Mouse (Mus musculus) thymus, adult 2 months (tissue): ENCODE data around the gene Aldh1a1. TPM values are rescaled to one million over a fixed set of nuclear protein-coding genes. Genes with fewer than 3 reads are reported as not detected.

Experiments used
- DNase-seq: peaks from one replicate; pipeline ENCODE4 v3.0.0; 2021
- H3K27ac ChIP-seq: fragments of 200-500 bp; 2 replicates; pipeline ENCODE4 v1.5.1; 2012; ENCODE audit warnings: low read length, control low read depth; ENCODE audit not compliant: control insufficient read depth, insufficient read depth
- H3K27me3 ChIP-seq: fragments of 200-500 bp; 2 replicates; pipeline ENCODE4 v1.6.1; 2012; ENCODE audit warnings: mild to moderate bottlenecking, low read length, moderate library complexity, mixed read lengths; ENCODE audit not compliant: control insufficient read depth, insufficient read depth
- H3K36me3 ChIP-seq: fragments of 200-500 bp; 2 replicates; pipeline ENCODE4 v1.6.1; 2012; ENCODE audit warnings: mild to moderate bottlenecking, low read length, moderate library complexity; ENCODE audit not compliant: control insufficient read depth, insufficient read depth
- H3K4me1 ChIP-seq: fragments of 200-500 bp; replicated peaks from 2 replicates; pipeline ENCODE4 v1.6.1; 2012; ENCODE audit warnings: low read length; ENCODE audit not compliant: control insufficient read depth, insufficient read depth
- H3K4me3 ChIP-seq: fragments of 200-500 bp; 2 replicates; pipeline ENCODE4 v1.5.1; 2012; ENCODE audit warnings: mild to moderate bottlenecking, low read length, control low read depth, moderate library complexity; ENCODE audit not compliant: control insufficient read depth, insufficient read depth
- CTCF ChIP-seq: fragments of 200-500 bp; IDR thresholded peaks from 2 replicates; pipeline ENCODE4 v1.5.1; 2012; ENCODE audit warnings: mild to moderate bottlenecking, control low read depth, low read length, moderate library complexity, borderline replicate concordance; ENCODE audit not compliant: control insufficient read depth, poor library complexity, insufficient read depth; ENCODE audit errors: extremely low read depth
- POLR2A ChIP-seq: fragments of 200-500 bp; IDR thresholded peaks from 2 replicates; pipeline ENCODE4 v1.6.1; 2012; ENCODE audit warnings: mild to moderate bottlenecking, low read length, control low read depth, moderate library complexity; ENCODE audit not compliant: control insufficient read depth, poor library complexity, insufficient read depth; ENCODE audit errors: extremely low read depth
- WGBS: fragments of 180-500 bp; shearing (Covaris S2); methylation state at CpG from one replicate; pipeline ENCODE4 v1.1.7; 2018; 5-methylcytosine and 5-hydroxymethylcytosine counted together
- polyA plus RNA-seq: library from polyadenylated mRNA; depleted of rRNA; stranded (reverse); fragments of >200 nt; gene quantifications from 2 replicates; pipeline ENCODE4 v1.2.3, GENCODE M21; 2012

Aldh1a1 gene
- polyA plus RNA-seq, 1 experiment = 2.6 TPM

- no peak overlapping the region for H3K27ac ChIP-seq
- H3K27me3 ChIP-seq = no peaks in the 10 kb centered on the region
- TF ChIP-seq CTCF = no peak
- TF ChIP-seq POLR2A = no peak
- H3K4me3 ChIP-seq = no peak overlapping the region
- H3K36me3 ChIP-seq = no peaks in the 10 kb centered on the region
- WGBS = 97% methylated on average over 3 of the region's 3 CpGs
- H3K4me1 ChIP-seq = no peaks in the 10 kb centered on the region
- no peak for DNase-seq
Observed at GRCm38 (mm10) chr19:20547025-20547424, 54.5 kb downstream of the Aldh1a1 start.

- H3K36me3 ChIP-seq = no peaks in the 10 kb centered on the region
- no peaks in the 10 kb centered on the region for H3K27me3 ChIP-seq
- TF ChIP-seq CTCF (no peak), POLR2A (no peak)
- no peaks in the 10 kb centered on the region for H3K4me1 ChIP-seq
- H3K27ac ChIP-seq = no peak overlapping the region
- no peak overlapping the region for H3K4me3 ChIP-seq
- 97% methylated on average over 1 of the region's 1 CpGs for WGBS
- DNase-seq = no peak
Observed at GRCm38 (mm10) chr19:20549409-20549808, 56.9 kb downstream of the Aldh1a1 start.

DNA sequence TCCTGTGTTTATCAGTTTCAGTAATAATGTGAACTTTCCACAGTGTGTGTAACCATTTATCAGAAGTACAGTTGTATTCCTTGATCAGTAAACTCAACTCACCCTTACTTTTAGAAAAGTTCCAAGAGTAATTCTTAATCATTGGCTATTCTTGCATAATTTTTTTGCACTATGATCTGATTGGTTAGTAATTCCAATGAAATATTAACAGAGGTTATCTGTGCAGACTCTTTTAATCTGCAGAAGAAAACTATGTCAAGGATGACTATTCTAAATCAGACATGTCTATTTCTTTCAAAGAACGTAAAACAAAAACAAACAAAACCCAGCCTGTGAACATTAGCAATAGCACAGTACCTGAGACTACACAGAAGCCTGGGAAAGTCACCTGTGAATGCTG, 62.9 kb downstream of the Aldh1a1 start:
- H3K4me3 ChIP-seq = no peak overlapping the region
- H3K27ac ChIP-seq = no peak overlapping the region
- TF ChIP-seq POLR2A = no peak
- no peak for TF ChIP-seq CTCF
- H3K4me1 ChIP-seq = no peaks in the 10 kb centered on the region
- no peak for DNase-seq
- H3K36me3 ChIP-seq = no peaks in the 10 kb centered on the region
- H3K27me3 ChIP-seq = no peaks in the 10 kb centered on the region
- 93% methylated on average over 1 of the region's 1 CpGs for WGBS

DNA sequence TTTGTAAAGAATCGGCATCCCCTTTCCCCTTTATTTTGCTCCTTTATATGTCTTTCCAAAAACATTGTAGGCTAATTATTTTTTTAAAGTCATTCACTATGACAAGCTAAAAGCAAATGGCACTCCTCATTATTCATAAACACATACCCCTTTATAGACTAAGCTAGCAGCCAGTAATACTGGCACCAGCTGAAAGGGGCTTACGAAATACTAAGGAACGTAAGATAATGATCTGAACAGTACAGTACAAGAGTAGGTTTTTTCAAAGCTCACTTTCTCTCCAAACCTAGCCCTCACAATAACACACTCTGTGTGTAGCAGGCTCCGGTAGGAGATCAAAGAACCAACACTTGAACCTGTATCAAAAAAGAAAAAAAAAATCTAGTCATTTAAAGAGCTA, 64.7 kb downstream of the Aldh1a1 start:
- TF ChIP-seq POLR2A (no peak), CTCF (no peak)
- no peak overlapping the region for H3K27ac ChIP-seq
- no peak for DNase-seq
- H3K4me1 ChIP-seq = no peaks in the 10 kb centered on the region
- no peaks in the 10 kb centered on the region for H3K27me3 ChIP-seq
- no peaks in the 10 kb centered on the region for H3K36me3 ChIP-seq
- WGBS = 86% methylated on average over 4 of the region's 4 CpGs
- no peak overlapping the region for H3K4me3 ChIP-seq

DNA sequence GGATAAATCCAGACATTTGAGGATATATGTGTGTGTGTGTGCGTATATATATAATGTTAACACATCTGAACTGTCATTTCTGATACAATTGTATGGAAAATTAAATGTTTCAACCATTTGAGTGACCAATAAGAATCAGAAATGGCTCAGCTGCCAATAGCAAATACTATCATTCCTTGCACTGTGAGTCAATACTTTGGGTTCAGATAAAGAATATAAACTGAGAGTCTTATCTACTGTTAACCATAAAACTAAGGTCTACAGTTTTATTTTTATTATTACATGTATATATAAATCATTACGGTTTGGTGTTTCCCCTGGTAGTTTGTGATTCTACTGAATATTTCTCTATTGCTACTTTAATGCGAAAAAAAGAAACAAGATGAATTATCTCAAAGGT, 65.6 kb downstream of the Aldh1a1 start:
- H3K27ac ChIP-seq = no peak overlapping the region
- no peak for DNase-seq
- no peaks in the 10 kb centered on the region for H3K27me3 ChIP-seq
- H3K36me3 ChIP-seq = no peaks in the 10 kb centered on the region
- no peaks in the 10 kb centered on the region for H3K4me1 ChIP-seq
- H3K4me3 ChIP-seq = no peak overlapping the region
- no peak for TF ChIP-seq POLR2A
- no peak for TF ChIP-seq CTCF
- 99% methylated on average over 3 of the region's 3 CpGs for WGBS

DNA sequence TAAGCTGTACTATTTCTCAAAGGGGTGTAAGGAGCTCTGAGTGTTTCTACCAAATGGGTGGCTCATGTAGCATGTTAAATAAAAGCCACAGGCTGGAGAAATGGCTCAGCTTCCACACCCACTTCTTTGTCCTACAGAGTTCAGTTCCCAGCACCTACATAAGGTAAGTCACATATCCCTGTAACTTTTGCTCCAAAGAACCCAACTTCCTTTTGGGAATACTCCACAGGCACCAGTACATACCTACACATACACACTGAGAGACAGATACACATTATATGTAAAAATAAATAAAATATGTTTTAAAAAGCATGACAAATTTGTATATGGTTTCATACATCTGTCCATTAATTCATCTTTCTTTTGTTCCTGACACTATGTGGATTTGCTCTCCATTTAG, 66.0 kb downstream of the Aldh1a1 start:
- H3K4me1 ChIP-seq = no peaks in the 10 kb centered on the region
- no peaks in the 10 kb centered on the region for H3K27me3 ChIP-seq
- TF ChIP-seq POLR2A (no peak), CTCF (no peak)
- no peak for DNase-seq
- no peak overlapping the region for H3K27ac ChIP-seq
- H3K4me3 ChIP-seq = no peak overlapping the region
- H3K36me3 ChIP-seq = no peaks in the 10 kb centered on the region

GRCm38 (mm10) chr19:20558952-20559351, 66.4 kb downstream of the Aldh1a1 start:
- Histone ChIP-seq H3K27me3 (no peaks in the 10 kb centered on the region), H3K4me1 (no peaks in the 10 kb centered on the region), H3K27ac (no peak overlapping the region), H3K4me3 (no peak overlapping the region), H3K36me3 (no peaks in the 10 kb centered on the region)
- no peak for DNase-seq
- TF ChIP-seq POLR2A = no peak
- WGBS = 64% methylated on average over 3 of the region's 3 CpGs
